Mouse (Mus musculus): ENCODE measurements around the gene Ttc9c. TPM values are rescaled to one million over a fixed set of nuclear protein-coding genes. Genes with fewer than 3 reads are reported as not detected.

Ttc9c gene
- polyA plus RNA-seq (2014; fragmentation: Nextera tagmentation; extraction: Ambion mirVana) = 53.7 and 55.7 TPM in 2 replicates

GRCm38 (mm10) chr19:8818801-8819595 lies at the start of gene Ttc9c:
Gene Ttc9c, minus strand, starts transcription at chr19:8819333.
- no peak for TF ChIP-seq CTCF (IDR thresholded peaks at IDR 0.05; ENCODE audit: low read depth)
- Histone ChIP-seq H3K27me3 (ENCODE audit: insufficient read depth, low read length) (no peaks in the 10 kb centered on the region), H3K9ac (peak within 1 kb of the TSS; percentile 95), H3K36me3 (ENCODE audit: insufficient read depth) (peaks cover 46% of the 10 kb centered on the region), H3K4me1 (ENCODE audit: insufficient read depth) (peaks cover 16% of the 10 kb centered on the region), H3K4me3 (ENCODE audit: low read depth, low read length) (peak within 1 kb of the TSS; percentile 100), H3K4me2 (peak within 1 kb of the TSS; percentile 80), H3K27ac (ENCODE audit: low read depth) (peak within 1 kb of the TSS; percentile 100), H3K9me3 (ENCODE audit: low read depth, low read length) (no peaks in the 10 kb centered on the region)
- ATAC-seq (ENCODE audit: insufficient read depth) (peak; percentile 92), DNase-seq (peak; percentile 100)
- WGBS = under 1% methylated on average over 33 of the region's 33 CpGs

DNA sequence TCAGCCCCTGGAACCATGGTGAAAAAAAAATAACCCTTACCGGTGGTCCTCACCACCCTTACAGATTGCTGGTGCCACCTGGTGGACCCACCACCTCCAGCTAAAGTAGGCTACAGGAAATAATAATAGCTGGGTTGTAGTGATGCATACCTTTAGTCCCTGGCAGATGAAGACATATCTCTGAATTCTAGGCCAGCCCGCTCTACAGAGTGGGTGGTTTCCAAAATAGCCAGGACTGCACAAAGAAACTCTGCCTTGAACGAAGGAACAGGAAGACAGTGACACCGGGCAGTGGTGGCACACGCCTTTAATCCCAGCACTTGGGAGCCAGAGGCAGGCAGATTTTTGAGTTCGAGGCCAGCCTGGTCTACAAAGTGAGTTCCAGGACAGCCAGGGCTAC lies 45.1 kb upstream of the Ttc9c start:
- no peaks in the 10 kb centered on the region for H3K9me3 ChIP-seq (ENCODE audit: low read depth, low read length)
- no peak overlapping the region for H3K4me2 ChIP-seq
- no peak for DNase-seq
- no peaks in the 10 kb centered on the region for H3K36me3 ChIP-seq (ENCODE audit: insufficient read depth)
- H3K4me3 ChIP-seq (ENCODE audit: low read depth, low read length) = no peak overlapping the region
- ATAC-seq (ENCODE audit: insufficient read depth) = no peak
- H3K27ac ChIP-seq (ENCODE audit: low read depth) = no peak overlapping the region
- no peaks in the 10 kb centered on the region for H3K27me3 ChIP-seq (ENCODE audit: insufficient read depth, low read length)
- no peak for TF ChIP-seq CTCF (IDR thresholded peaks at IDR 0.05; ENCODE audit: low read depth)
- no peaks in the 10 kb centered on the region for H3K4me1 ChIP-seq (ENCODE audit: insufficient read depth)
- 82% methylated on average over 6 of the region's 6 CpGs for WGBS
- H3K9ac ChIP-seq = no peak overlapping the region

DNA sequence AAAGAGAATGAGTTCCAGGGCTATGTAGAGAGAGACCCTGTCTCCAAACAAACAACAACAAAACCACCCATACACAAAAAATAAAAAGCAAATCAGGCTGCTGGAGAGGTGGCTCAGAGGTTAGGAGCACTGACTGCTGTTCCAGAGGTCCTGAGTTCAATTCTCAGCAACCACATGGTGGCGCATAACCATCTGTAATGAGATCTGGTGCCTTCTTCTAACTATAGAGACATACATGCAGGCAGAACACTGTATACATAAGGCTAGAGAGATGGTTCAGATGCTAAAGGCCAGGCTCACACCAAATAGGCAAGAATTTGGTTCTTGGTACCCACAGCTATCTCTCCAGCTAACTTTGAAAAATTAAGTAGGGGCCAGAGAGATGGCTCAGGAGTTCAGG lies 39.9 kb upstream of the Ttc9c start:
- Histone ChIP-seq H3K9me3 (ENCODE audit: low read depth, low read length) (no peaks in the 10 kb centered on the region), H3K36me3 (ENCODE audit: insufficient read depth) (no peaks in the 10 kb centered on the region), H3K4me1 (ENCODE audit: insufficient read depth) (no peaks in the 10 kb centered on the region), H3K9ac (no peak overlapping the region), H3K27ac (ENCODE audit: low read depth) (no peak overlapping the region), H3K27me3 (ENCODE audit: insufficient read depth, low read length) (no peaks in the 10 kb centered on the region), H3K4me2 (no peak overlapping the region), H3K4me3 (ENCODE audit: low read depth, low read length) (no peak overlapping the region)
- ATAC-seq (ENCODE audit: insufficient read depth) (no peak), DNase-seq (peak; percentile 69)
- WGBS = 17% methylated on average over 1 of the region's 1 CpGs
- TF ChIP-seq CTCF (IDR thresholded peaks at IDR 0.05; ENCODE audit: low read depth) = peak; percentile 59; the same call in 1 of the 2 replicates

- no peak for ATAC-seq (ENCODE audit: insufficient read depth)
- 36% methylated on average over 4 of the region's 4 CpGs for WGBS
- peak; percentile 68 for TF ChIP-seq CTCF (IDR thresholded peaks at IDR 0.05; ENCODE audit: low read depth)
- no peaks in the 10 kb centered on the region for H3K27me3 ChIP-seq (ENCODE audit: insufficient read depth, low read length)
- H3K9ac ChIP-seq = no peak overlapping the region
- no peak overlapping the region for H3K4me2 ChIP-seq
- no peak overlapping the region for H3K27ac ChIP-seq (ENCODE audit: low read depth)
- H3K4me3 ChIP-seq (ENCODE audit: low read depth, low read length) = no peak overlapping the region
- no peaks in the 10 kb centered on the region for H3K36me3 ChIP-seq (ENCODE audit: insufficient read depth)
- no peaks in the 10 kb centered on the region for H3K4me1 ChIP-seq (ENCODE audit: insufficient read depth)
- no peaks in the 10 kb centered on the region for H3K9me3 ChIP-seq (ENCODE audit: low read depth, low read length)
- peak; percentile 77 for DNase-seq
Observed at GRCm38 (mm10) chr19:8857689-8858088, 38.6 kb upstream of the Ttc9c start.

- H3K4me3 ChIP-seq (ENCODE audit: low read depth, low read length) = no peak overlapping the region
- no peaks in the 10 kb centered on the region for H3K27me3 ChIP-seq (ENCODE audit: insufficient read depth, low read length)
- ATAC-seq (ENCODE audit: insufficient read depth) (no peak), DNase-seq (no peak)
- no peak overlapping the region for H3K4me2 ChIP-seq
- no peaks in the 10 kb centered on the region for H3K36me3 ChIP-seq (ENCODE audit: insufficient read depth)
- no peak for TF ChIP-seq CTCF (IDR thresholded peaks at IDR 0.05; ENCODE audit: low read depth)
- H3K9me3 ChIP-seq (ENCODE audit: low read depth, low read length) = no peaks in the 10 kb centered on the region
- no peak overlapping the region for H3K9ac ChIP-seq
- WGBS = 80% methylated on average over 3 of the region's 3 CpGs
- H3K27ac ChIP-seq (ENCODE audit: low read depth) = no peak overlapping the region
- 0 out of 2 replicates have a peak, but pooled peaks cover 7% of the 10 kb centered on the region for H3K4me1 ChIP-seq (ENCODE audit: insufficient read depth)
Observed at GRCm38 (mm10) chr19:8853117-8853516, 34.0 kb upstream of the Ttc9c start.

DNA sequence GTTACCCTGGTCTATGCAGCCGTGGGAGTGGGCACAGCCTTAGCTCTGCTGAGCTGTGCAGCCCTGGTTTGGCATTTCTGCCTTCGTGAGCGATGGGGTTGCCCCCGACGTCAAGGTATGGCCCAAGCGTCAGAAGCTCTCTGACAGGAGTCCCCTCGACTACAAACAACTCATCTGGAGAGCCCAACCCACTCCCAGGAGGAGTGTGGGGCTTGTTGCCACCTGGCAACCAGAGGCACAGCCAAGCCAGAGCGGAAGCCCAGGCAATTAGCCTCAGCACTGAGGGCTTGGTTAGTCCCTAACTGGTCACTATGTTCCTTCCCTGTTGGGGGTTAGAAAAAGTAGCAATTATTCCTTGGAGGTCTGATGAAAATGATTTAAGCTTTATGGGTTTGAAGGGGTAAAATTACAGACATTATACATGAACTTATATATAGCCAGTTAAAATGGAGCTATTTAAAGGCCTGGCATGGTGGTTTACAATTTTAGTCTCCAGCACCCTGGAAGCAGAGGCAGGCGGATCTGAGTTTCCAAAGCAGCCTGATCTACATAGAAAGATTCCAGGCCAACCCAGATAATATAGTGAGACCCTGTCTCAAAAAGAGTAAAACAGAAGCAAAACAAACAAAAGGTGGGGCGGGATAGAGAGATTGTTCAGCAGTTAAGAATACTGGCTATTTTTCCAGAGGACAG lies 33.2 kb upstream of the Ttc9c start:
- Histone ChIP-seq H3K4me1 (ENCODE audit: insufficient read depth) (0 out of 2 replicates have a peak, but pooled peaks cover 7% of the 10 kb centered on the region), H3K27ac (ENCODE audit: low read depth) (no peak overlapping the region), H3K36me3 (ENCODE audit: insufficient read depth) (peaks cover 5% of the 10 kb centered on the region; the same call in 1 of the 2 replicates), H3K4me3 (ENCODE audit: low read depth, low read length) (no peak overlapping the region), H3K27me3 (ENCODE audit: insufficient read depth, low read length) (no peaks in the 10 kb centered on the region), H3K4me2 (no peak overlapping the region), H3K9me3 (ENCODE audit: low read depth, low read length) (no peaks in the 10 kb centered on the region), H3K9ac (no peak overlapping the region)
- no peak for ATAC-seq (ENCODE audit: insufficient read depth)
- WGBS = 47% methylated on average over 10 of the region's 10 CpGs
- DNase-seq = no peak
- no peak for TF ChIP-seq CTCF (IDR thresholded peaks at IDR 0.05; ENCODE audit: low read depth)

DNA sequence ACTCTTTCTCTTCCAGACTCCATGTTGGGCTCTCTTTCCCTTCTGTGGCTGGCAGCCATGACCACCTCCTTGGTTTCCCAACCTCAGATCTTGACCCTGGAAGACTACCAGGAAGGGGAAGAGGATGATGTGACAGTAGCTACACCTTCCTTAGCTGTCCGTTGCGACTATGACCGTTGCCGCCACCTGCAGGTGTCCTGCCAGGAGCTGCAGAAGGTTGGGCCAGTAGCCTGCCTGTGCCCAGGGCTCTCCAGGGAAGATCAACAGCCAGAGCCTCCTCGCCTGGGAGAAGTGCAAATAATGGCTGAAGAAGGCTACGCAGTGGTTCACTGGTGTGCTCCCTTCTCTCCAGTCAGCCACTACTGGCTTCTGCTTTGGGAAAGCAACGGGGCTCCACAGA lies 32.5 kb upstream of the Ttc9c start:
- Histone ChIP-seq H3K4me3 (ENCODE audit: low read depth, low read length) (no peak overlapping the region), H3K27ac (ENCODE audit: low read depth) (no peak overlapping the region), H3K4me2 (no peak overlapping the region), H3K4me1 (ENCODE audit: insufficient read depth) (0 out of 2 replicates have a peak, but pooled peaks cover 7% of the 10 kb centered on the region), H3K9me3 (ENCODE audit: low read depth, low read length) (no peaks in the 10 kb centered on the region), H3K36me3 (ENCODE audit: insufficient read depth) (peaks cover 12% of the 10 kb centered on the region; the same call in 1 of the 2 replicates), H3K9ac (no peak overlapping the region), H3K27me3 (ENCODE audit: insufficient read depth, low read length) (no peaks in the 10 kb centered on the region)
- DNase-seq = no peak
- ATAC-seq (ENCODE audit: insufficient read depth) = no peak
- WGBS = 37% methylated on average over 7 of the region's 7 CpGs
- TF ChIP-seq CTCF (IDR thresholded peaks at IDR 0.05; ENCODE audit: low read depth) = peak; percentile 23; the same call in 1 of the 2 replicates

Measured in lung, embryonic 14.5 days (tissue).